Mouse (Mus musculus) ES-E14 (cell line): ENCODE measurements around the gene Rgs6.

Experiments
- CHD2 ChIP-seq: IDR thresholded peaks from 2 replicates; pipeline ENCODE4 v1.6.1; 2014; ENCODE audit warnings: mild to moderate bottlenecking, low read depth, low read length, inconsistent platforms
- HCFC1 ChIP-seq: IDR thresholded peaks from 2 replicates; pipeline ENCODE4 v1.6.1; 2012; ENCODE audit warnings: low read length, inconsistent platforms, borderline replicate concordance; ENCODE audit not compliant: insufficient read depth
- MAFK ChIP-seq: IDR thresholded peaks from 2 replicates; pipeline ENCODE4 v1.6.1; 2014; ENCODE audit warnings: mild to moderate bottlenecking, low read depth, low read length, inconsistent platforms; ENCODE audit not compliant: insufficient read depth
- ZC3H11A ChIP-seq: IDR thresholded peaks from 2 replicates; pipeline ENCODE4 v1.6.1; 2012; ENCODE audit warnings: low read depth, mild to moderate bottlenecking, inconsistent platforms, low read length, borderline replicate concordance
- ZNF384 ChIP-seq: IDR thresholded peaks from 2 replicates; pipeline ENCODE4 v1.6.1; 2012; ENCODE audit warnings: low read depth, low read length, inconsistent platforms

GRCm38 (mm10) chr12:82603979-82604378 lies 15.9 kb downstream of the Rgs6 start:
- no peak for TF ChIP-seq HCFC1
- no peak for TF ChIP-seq ZC3H11A
- no peak for TF ChIP-seq ZNF384
- TF ChIP-seq MAFK, result no peak
- no peak for TF ChIP-seq CHD2
